ENCODE assay signal across 8 mouse cellular contexts in the genomic region with DNA sequence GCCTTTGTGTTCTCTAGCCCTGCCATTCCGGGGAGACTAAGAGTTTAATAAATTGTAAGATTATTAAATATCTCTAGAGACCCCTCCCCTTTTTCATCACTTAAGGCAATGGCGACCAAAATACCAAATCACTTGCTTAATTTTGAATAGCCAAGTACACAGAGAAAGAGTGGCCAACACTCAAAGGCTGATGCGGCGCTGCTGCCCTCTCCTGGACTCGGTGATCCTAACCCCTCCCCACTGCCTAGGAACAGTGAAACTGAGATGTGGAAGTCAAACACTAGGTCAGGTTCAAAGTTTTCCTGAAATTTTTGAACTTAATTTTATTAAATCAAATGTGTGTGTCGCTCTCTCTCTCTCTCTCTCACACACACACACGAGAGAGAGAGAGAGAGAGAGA.
DNase-seq lines count a peak whose midpoint lies in the region; ATAC-seq and TF ChIP-seq lines count a peak whose summit lies in the region.

No protein-coding gene starts in this region.

- no peak overlapping the region for H3ac ChIP-seq in C2C12 (ENCODE audit: control insufficient read depth, insufficient read length, low read depth)

- no peak overlapping the region for H3K4me3 ChIP-seq in C2C12 (ENCODE audit: insufficient read depth, poor library complexity, severe bottlenecking)
- no peak overlapping the region for H3K4me3 ChIP-seq in heart, embryonic 15.5 days

- H3K4me2 ChIP-seq in heart, embryonic 15.5 days: no peak overlapping the region

- H3K27ac ChIP-seq in heart, embryonic 15.5 days: no peak overlapping the region

- no peaks in the 10 kb centered on the region for H3K27me3 ChIP-seq in C2C12 (ENCODE audit: control insufficient read depth, insufficient read depth, insufficient read length)
- no peaks in the 10 kb centered on the region for H3K27me3 ChIP-seq in heart, embryonic 15.5 days

- WGBS in heart, embryonic 15.5 days: 24% methylated on average over 6 of the region's 7 CpGs

- H3K79me2 ChIP-seq in C2C12 (ENCODE audit: control insufficient read depth, insufficient read depth): no peaks in the 10 kb centered on the region

- 0 out of 2 replicates have a peak, but pooled peaks have one; percentile 47 for ATAC-seq in heart, embryonic 15.5 days (replicated peaks; ENCODE audit: insufficient number of reproducible peaks, insufficient read depth, low FRiP score, low read depth)

- no peaks in the 10 kb centered on the region for H3K79me3 ChIP-seq in C2C12 (ENCODE audit: low read depth)

- H3K9ac ChIP-seq in heart, embryonic 15.5 days: no peak overlapping the region

- TF ChIP-seq CTCF in C2C12 (IDR thresholded peaks at IDR 0.05; ENCODE audit: control insufficient read depth, insufficient read depth, insufficient read length): peak; percentile 83

- no peaks in the 10 kb centered on the region for H3K9me3 ChIP-seq in heart, embryonic 15.5 days (replicated peaks)

- DNase-seq in adrenal gland, adult 18-20 months (ENCODE audit: low spot score in 2 of 2): peak; percentile 57 to 59
- DNase-seq in embryo, embryonic 9.5 days (ENCODE audit: extremely low spot score): peak; percentile 64
- peak; percentile 84 for DNase-seq in kidney, postnatal 10 days
- DNase-seq in lung, postnatal 10 days: peak; percentile 79
- peak; percentile 82 for DNase-seq in retina, embryonic 14.5 days (ENCODE audit: low spot score)
- no peak for DNase-seq in c-Kit-positive CD71-positive TER-119-positive erythroid progenitor cells, embryonic 14.5 days (ENCODE audit: low spot score)

- no peaks in the 10 kb centered on the region for H3K36me3 ChIP-seq in C2C12 (ENCODE audit: control insufficient read depth, insufficient read depth)
- no peaks in the 10 kb centered on the region for H3K36me3 ChIP-seq in heart, embryonic 15.5 days

- H3K4me1 ChIP-seq in heart, embryonic 15.5 days (replicated peaks): peaks cover 5% of the 10 kb centered on the region; the same call in 1 of the 2 replicates

TF ChIP-seq in C2C12, 6 proteins besides CTCF, POLR2A, EP300 and RAD21:
- TF ChIP-seq FOSL1 (IDR thresholded peaks at IDR 0.05; ENCODE audit: insufficient read depth, low read length, poor library complexity, severe bottlenecking): no peak
- TF ChIP-seq MYOD1 (IDR thresholded peaks at IDR 0.05; ENCODE audit: control insufficient read depth, insufficient read length, low read depth): no peak
- no peak for TF ChIP-seq MAX (IDR thresholded peaks at IDR 0.05)
- no peak for TF ChIP-seq USF1 (IDR thresholded peaks at IDR 0.05; ENCODE audit: low read depth)
- TF ChIP-seq MYOG (IDR thresholded peaks at IDR 0.05; ENCODE audit: control insufficient read depth, extremely low read depth, insufficient read length): no peak
- TF ChIP-seq CEBPB (IDR thresholded peaks at IDR 0.05; ENCODE audit: low read depth): no peak
